Mouse (Mus musculus) ES-Bruce4 (cell line): ENCODE results near the gene Dcaf4. TPM values are rescaled to one million over a fixed set of nuclear protein-coding genes. Genes with fewer than 3 reads are reported as not detected.

Experiments
- H3K27ac ChIP-seq: 2 replicates; pipeline ENCODE4 v1.5.1; 2012; ENCODE audit warnings: low read length, inconsistent platforms; ENCODE audit not compliant: insufficient read depth
- H3K27me3 ChIP-seq: 2 replicates; pipeline ENCODE4 v1.6.1; 2012; ENCODE audit warnings: mild to moderate bottlenecking, low read length, inconsistent platforms; ENCODE audit not compliant: control insufficient read depth, poor library complexity, insufficient read depth, severe bottlenecking
- H3K36me3 ChIP-seq: 2 replicates; pipeline ENCODE4 v1.6.1; 2012; ENCODE audit warnings: inconsistent platforms, mild to moderate bottlenecking, low read length, moderate library complexity; ENCODE audit not compliant: control insufficient read depth, poor library complexity, insufficient read depth, severe bottlenecking
- H3K4me1 ChIP-seq: one replicate; pipeline ENCODE4 v1.8.1; 2011; ENCODE audit warnings: low read length; ENCODE audit not compliant: control insufficient read depth, insufficient read depth
- H3K4me3 ChIP-seq: 2 replicates; pipeline ENCODE4 v1.5.1; 2011; ENCODE audit warnings: low read depth, mild to moderate bottlenecking, low read length
- H3K9ac ChIP-seq: 2 replicates; pipeline ENCODE4 v1.6.1; 2012; ENCODE audit warnings: low read depth, mild to moderate bottlenecking, inconsistent platforms; ENCODE audit not compliant: poor library complexity, severe bottlenecking
- H3K9me3 ChIP-seq: replicated peaks from 2 replicates; pipeline ENCODE4 v1.6.1; 2012; ENCODE audit warnings: mild to moderate bottlenecking, low read length, inconsistent platforms; ENCODE audit not compliant: control insufficient read depth, poor library complexity, insufficient read depth, severe bottlenecking
- CTCF ChIP-seq: IDR thresholded peaks from one replicate; pipeline ENCODE4 v1.8.1; 2011; ENCODE audit warnings: low read depth, low read length
- EP300 ChIP-seq: IDR thresholded peaks from 2 replicates; pipeline ENCODE4 v1.6.1; 2011; ENCODE audit warnings: low read depth, low read length; ENCODE audit not compliant: insufficient read depth
- POLR2A ChIP-seq: IDR thresholded peaks from one replicate; pipeline ENCODE4 v1.8.1; 2011; ENCODE audit warnings: low read length; ENCODE audit not compliant: insufficient read depth
- polyA plus RNA-seq: library from polyadenylated mRNA; stranded (reverse); fragments of >200 nt; gene quantifications from 2 replicates; pipeline ENCODE4 v1.2.4, GENCODE M21; 2011; ENCODE audit warnings: low read depth; ENCODE audit not compliant: missing spikeins, insufficient read depth, insufficient read length

The Dcaf4 gene
- polyA plus RNA-seq, 1 experiment: 125 TPM

DNA sequence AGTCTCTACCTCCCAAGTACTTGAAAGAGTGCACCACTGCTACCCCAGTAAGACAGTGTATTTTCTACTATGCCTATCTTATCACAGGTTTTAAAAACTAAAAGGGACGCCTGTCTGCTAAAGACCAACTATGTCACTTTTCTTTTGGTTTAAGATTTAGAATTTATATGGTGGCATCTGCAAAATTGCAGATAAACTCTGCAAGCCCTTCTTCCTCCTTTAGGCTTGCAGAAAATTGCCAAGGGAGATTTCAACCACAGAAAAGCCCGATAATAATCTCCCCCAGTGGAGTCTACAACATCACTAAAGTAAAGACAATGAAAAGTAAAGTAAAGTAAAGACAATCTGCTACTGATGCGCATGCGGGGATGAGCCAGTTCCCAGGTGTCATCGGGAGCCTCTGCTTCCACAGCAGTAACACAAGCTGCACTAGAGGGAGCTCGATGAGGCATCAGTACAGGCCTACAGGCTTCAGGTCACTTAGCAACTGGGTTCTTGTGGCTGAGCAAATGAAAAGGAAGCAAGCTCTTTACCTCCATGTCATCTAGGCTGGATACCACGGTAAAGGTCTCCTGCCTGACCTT lies 40.4 kb upstream of the Dcaf4 start:
- TF ChIP-seq EP300 (no peak), POLR2A (no peak), CTCF (no peak)
- Histone ChIP-seq H3K9me3 (no peaks in the 10 kb centered on the region), H3K36me3 (no peaks in the 10 kb centered on the region), H3K9ac (no peak overlapping the region), H3K4me1 (no peaks in the 10 kb centered on the region), H3K27ac (no peak overlapping the region), H3K4me3 (no peak overlapping the region), H3K27me3 (no peaks in the 10 kb centered on the region; the same call in 1 of the 2 replicates)

GRCm38 (mm10) chr12:83481439-83481838 lies 38.8 kb upstream of the Dcaf4 start:
- no peak for TF ChIP-seq POLR2A
- TF ChIP-seq CTCF: no peak
- TF ChIP-seq EP300: no peak
- Histone ChIP-seq H3K9me3 (no peaks in the 10 kb centered on the region), H3K27ac (no peak overlapping the region)

GRCm38 (mm10) chr12:83483653-83484052 lies 36.6 kb upstream of the Dcaf4 start:
- no peak overlapping the region for H3K4me3 ChIP-seq
- TF ChIP-seq CTCF: no peak
- TF ChIP-seq POLR2A: no peak
- no peak for TF ChIP-seq EP300
- no peaks in the 10 kb centered on the region for H3K9me3 ChIP-seq
- H3K4me1 ChIP-seq: no peaks in the 10 kb centered on the region
- H3K27ac ChIP-seq: no peak overlapping the region
- peaks cover 14% of the 10 kb centered on the region for H3K27me3 ChIP-seq
- H3K36me3 ChIP-seq: no peaks in the 10 kb centered on the region
- no peak overlapping the region for H3K9ac ChIP-seq

More at GRCm38 (mm10) chr12:83481439-83481838, 38.8 kb upstream of the Dcaf4 start:
- Histone ChIP-seq H3K9ac (no peak overlapping the region), H3K27me3 (peaks cover 12% of the 10 kb centered on the region), H3K4me3 (no peak overlapping the region), H3K36me3 (no peaks in the 10 kb centered on the region), H3K4me1 (no peaks in the 10 kb centered on the region)

GRCm38 (mm10) chr12:83484855-83485745 lies 35.2 kb upstream of the Dcaf4 start:
- Histone ChIP-seq H3K9ac (no peak overlapping the region), H3K27ac (no peak overlapping the region), H3K36me3 (no peaks in the 10 kb centered on the region), H3K9me3 (no peaks in the 10 kb centered on the region), H3K27me3 (peaks cover 14% of the 10 kb centered on the region), H3K4me1 (no peaks in the 10 kb centered on the region), H3K4me3 (no peak overlapping the region; the same call in 1 of the 2 replicates)
- TF ChIP-seq EP300 (no peak), POLR2A (no peak), CTCF (no peak)

DNA sequence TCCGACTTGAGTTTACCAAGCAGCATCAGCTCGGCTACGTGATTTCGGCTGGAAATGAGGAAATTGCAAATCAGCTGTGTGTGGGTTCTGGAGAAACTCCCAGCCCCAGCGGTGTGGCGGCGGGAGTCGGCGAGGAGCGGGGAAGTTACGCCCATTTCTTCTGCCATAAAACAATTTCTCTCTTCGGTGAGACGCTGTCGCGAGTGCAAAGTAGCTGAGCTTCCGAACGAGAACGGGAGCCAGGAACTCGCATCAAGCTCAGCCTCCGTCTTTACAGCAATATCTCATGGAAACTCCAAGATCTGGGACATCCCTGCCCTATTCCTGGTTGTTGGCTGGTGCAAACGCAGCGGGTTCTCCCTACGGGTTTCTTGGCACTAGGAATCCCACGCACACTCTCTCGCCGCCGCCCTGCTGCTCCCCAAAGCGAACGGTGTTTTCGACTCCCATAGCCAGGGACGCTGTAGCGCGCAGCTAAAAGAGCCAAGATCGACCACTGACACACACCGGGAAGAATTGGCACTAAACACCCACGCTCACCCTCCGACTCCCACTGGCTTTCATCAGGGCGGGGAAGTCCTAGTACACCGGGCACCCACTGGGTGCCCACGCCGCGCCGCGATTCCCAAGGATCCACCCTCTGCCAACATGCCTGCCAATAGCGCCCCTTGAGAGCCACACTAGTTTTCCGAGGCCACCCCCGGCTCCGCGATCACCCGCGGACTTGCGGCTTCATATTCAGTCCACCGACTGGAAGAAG lies 34.2 kb upstream of the Dcaf4 start:
- H3K27me3 ChIP-seq: peaks cover 14% of the 10 kb centered on the region
- no peak overlapping the region for H3K27ac ChIP-seq
- H3K4me1 ChIP-seq: no peaks in the 10 kb centered on the region
- H3K9ac ChIP-seq: peak overlapping the region; percentile 32
- no peaks in the 10 kb centered on the region for H3K9me3 ChIP-seq
- TF ChIP-seq EP300: no peak
- peak overlapping the region; percentile 56 for H3K4me3 ChIP-seq
- no peaks in the 10 kb centered on the region for H3K36me3 ChIP-seq
